Mouse (Mus musculus) MEL (cell line): ENCODE data around the gene Vrk2. TPM values are rescaled to one million over a fixed set of nuclear protein-coding genes. Genes with fewer than 3 reads are reported as not detected.

ENCODE experiments used
- DNase-seq: peaks from one replicate; pipeline ENCODE4 v3.0.0; 2011; ENCODE audit warnings: low read depth, low spot score
- H3K27ac ChIP-seq: 2 replicates; pipeline ENCODE4 v1.5.1; 2012; ENCODE audit warnings: low read depth, mild to moderate bottlenecking, control low read depth, low read length, moderate library complexity; ENCODE audit not compliant: control insufficient read depth
- H3K27me3 ChIP-seq, 2 experiments: fragments of 150-350 bp in 1 of 2; sonication (generic) in 1 of 2; 2 replicates each; pipeline ENCODE4 v1.6.1; 2012; ENCODE audit warnings: low read length in 2 of 2, mild to moderate bottlenecking in 2 of 2, improper control_type of control experiment in 1 of 2, moderate library complexity in 1 of 2; ENCODE audit not compliant: insufficient read depth in 2 of 2, control insufficient read depth in 1 of 2
- H3K36me3 ChIP-seq, 2 experiments: 2 replicates each; pipeline ENCODE4 v1.6.1; 2012 to 2014; ENCODE audit warnings: low read length in 2 of 2, improper control_type of control experiment in 1 of 2, inconsistent platforms in 1 of 2, mild to moderate bottlenecking in 1 of 2; ENCODE audit not compliant: insufficient read depth in 2 of 2, control insufficient read depth in 1 of 2
- H3K4me1 ChIP-seq, 2 experiments: fragments of 150-350 bp in 1 of 2; sonication (generic) in 1 of 2; 2 replicates each; pipeline ENCODE4 v1.6.1; 2012; ENCODE audit warnings: low read length in 2 of 2, improper control_type of control experiment in 1 of 2, mild to moderate bottlenecking in 1 of 2; ENCODE audit not compliant: insufficient read depth in 2 of 2, control insufficient read depth in 1 of 2
- H3K4me3 ChIP-seq, 2 experiments: fragments of 150-350 bp in 1 of 2; sonication (generic) in 1 of 2; 2 replicates each; pipeline ENCODE4 v1.5.1; 2012; ENCODE audit warnings: low read depth in 2 of 2, low read length in 2 of 2, mild to moderate bottlenecking in 2 of 2, moderate library complexity in 2 of 2, control low read depth in 1 of 2, improper control_type of control experiment in 1 of 2; ENCODE audit not compliant: control insufficient read depth in 1 of 2, insufficient read depth in 1 of 2
- H3K79me2 ChIP-seq: 2 replicates; pipeline ENCODE4 v1.6.1; 2012; ENCODE audit warnings: mild to moderate bottlenecking, low read length, moderate library complexity; ENCODE audit not compliant: control insufficient read depth, poor library complexity, insufficient read depth
- H3K9ac ChIP-seq: 2 replicates; pipeline ENCODE4 v1.6.1; 2012; ENCODE audit warnings: low read depth, mild to moderate bottlenecking, control low read depth, low read length, moderate library complexity; ENCODE audit not compliant: control insufficient read depth, poor library complexity, severe bottlenecking
- H3K9me3 ChIP-seq: fragments of 150-350 bp; sonication (generic); replicated peaks from 2 replicates; pipeline ENCODE4 v1.6.1; 2012; ENCODE audit warnings: mild to moderate bottlenecking, low read length, improper control_type of control experiment, moderate library complexity; ENCODE audit not compliant: insufficient read depth
- BHLHE40 ChIP-seq: IDR thresholded peaks from 2 replicates; pipeline ENCODE4 v1.6.1; 2012; ENCODE audit warnings: low read depth, mild to moderate bottlenecking, inconsistent platforms, low read length, improper control_type of control experiment, borderline replicate concordance
- CHD1 ChIP-seq: IDR thresholded peaks from 2 replicates; pipeline ENCODE4 v1.6.1; 2012; ENCODE audit warnings: low read depth, mild to moderate bottlenecking, inconsistent platforms, low read length, improper control_type of control experiment
- ELF1 ChIP-seq: IDR thresholded peaks from 2 replicates; pipeline ENCODE4 v1.6.1; 2014; ENCODE audit warnings: low read depth, mild to moderate bottlenecking, inconsistent platforms, low read length, improper control_type of control experiment, moderate library complexity
- EP300 ChIP-seq, 2 experiments: IDR thresholded peaks; 2 replicates each; pipeline ENCODE4 v1.6.1; 2011; ENCODE audit warnings: improper control_type of control experiment in 2 of 2, low read length in 2 of 2, low read depth in 1 of 2, mild to moderate bottlenecking in 1 of 2
- GABPA ChIP-seq: IDR thresholded peaks from 2 replicates; pipeline ENCODE4 v1.6.1; 2012; ENCODE audit warnings: low read depth, mild to moderate bottlenecking, inconsistent platforms, low read length, improper control_type of control experiment, moderate library complexity
- JUND ChIP-seq: IDR thresholded peaks from 2 replicates; pipeline ENCODE4 v1.6.1; 2011; ENCODE audit warnings: low read depth, mild to moderate bottlenecking, improper control_type of control experiment, low read length
- MAFK ChIP-seq: IDR thresholded peaks from 2 replicates; pipeline ENCODE4 v1.6.1; 2011; ENCODE audit warnings: low read depth, mild to moderate bottlenecking, low read length, improper control_type of control experiment, borderline replicate concordance
- MXI1 ChIP-seq: IDR thresholded peaks from 2 replicates; pipeline ENCODE4 v1.6.1; 2011; ENCODE audit warnings: mild to moderate bottlenecking, low read depth, low read length, improper control_type of control experiment
- MYB ChIP-seq: IDR thresholded peaks from 2 replicates; pipeline ENCODE4 v1.6.1; 2011; ENCODE audit warnings: mild to moderate bottlenecking, low read depth, low read length, improper control_type of control experiment
- NRF1 ChIP-seq: IDR thresholded peaks from 2 replicates; pipeline ENCODE4 v1.6.1; 2014; ENCODE audit warnings: low read depth, mild to moderate bottlenecking, inconsistent platforms, low read length, improper control_type of control experiment, moderate library complexity; ENCODE audit not compliant: poor library complexity, insufficient read depth, severe bottlenecking
- POLR2A ChIP-seq, 2 experiments: IDR thresholded peaks; 2 replicates each; pipeline ENCODE4 v1.6.1; 2011 to 2012; ENCODE audit warnings: low read length in 2 of 2, mild to moderate bottlenecking in 2 of 2, control low read depth in 1 of 2, improper control_type of control experiment in 1 of 2, low read depth in 1 of 2, moderate library complexity in 1 of 2; ENCODE audit not compliant: control insufficient read depth in 1 of 2, insufficient read depth in 1 of 2, poor library complexity in 1 of 2
- POLR2AphosphoS2 ChIP-seq: IDR thresholded peaks from 2 replicates; pipeline ENCODE4 v1.6.1; 2011; ENCODE audit warnings: low read length, improper control_type of control experiment
- RAD21 ChIP-seq: IDR thresholded peaks from 2 replicates; pipeline ENCODE4 v1.6.1; 2011; ENCODE audit warnings: mild to moderate bottlenecking, low read depth, low read length, improper control_type of control experiment
- SIN3A ChIP-seq: IDR thresholded peaks from 2 replicates; pipeline ENCODE4 v1.6.1; 2012; ENCODE audit warnings: low read length, improper control_type of control experiment, inconsistent platforms
- SMC3 ChIP-seq: IDR thresholded peaks from 2 replicates; pipeline ENCODE4 v1.6.1; 2011; ENCODE audit warnings: low read depth, low read length, improper control_type of control experiment
- UBTF ChIP-seq: IDR thresholded peaks from 2 replicates; pipeline ENCODE4 v1.6.1; 2012; ENCODE audit warnings: low read depth, mild to moderate bottlenecking, inconsistent platforms, low read length, improper control_type of control experiment, moderate library complexity, borderline replicate concordance; ENCODE audit not compliant: insufficient read depth
- USF1 ChIP-seq: IDR thresholded peaks from 2 replicates; pipeline ENCODE4 v1.6.1; 2014; ENCODE audit warnings: low read depth, mild to moderate bottlenecking, inconsistent platforms, low read length, improper control_type of control experiment, moderate library complexity
- USF2 ChIP-seq, 2 experiments: IDR thresholded peaks; 2 replicates each; pipeline ENCODE4 v1.6.1; 2011 to 2012; ENCODE audit warnings: improper control_type of control experiment in 2 of 2, low read length in 2 of 2, borderline replicate concordance in 1 of 2, inconsistent platforms in 1 of 2, low read depth in 1 of 2, mild to moderate bottlenecking in 1 of 2; ENCODE audit not compliant: insufficient read depth in 1 of 2
- ZKSCAN1 ChIP-seq: IDR thresholded peaks from 2 replicates; pipeline ENCODE4 v1.6.1; 2012; ENCODE audit warnings: low read depth, mild to moderate bottlenecking, inconsistent platforms, low read length, improper control_type of control experiment, moderate library complexity
- ZMIZ1 ChIP-seq: IDR thresholded peaks from 2 replicates; pipeline ENCODE4 v1.6.1; 2012; ENCODE audit warnings: low read depth, mild to moderate bottlenecking, inconsistent platforms, low read length, improper control_type of control experiment, moderate library complexity
- ZNF384 ChIP-seq: IDR thresholded peaks from 2 replicates; pipeline ENCODE4 v1.6.1; 2012; ENCODE audit warnings: low read depth, mild to moderate bottlenecking, inconsistent platforms, low read length, improper control_type of control experiment
- polyA plus RNA-seq, 2 experiments: library from polyadenylated mRNA; stranded (reverse) in 1 of 2; unstranded in 1 of 2; fragments of >175 nt in 1 of 2; fragments of >200 nt in 1 of 2; gene quantifications; 2 replicates each; pipeline versions ENCODE4 v1.2.1 to v1.2.4; 2012; ENCODE audit warnings: low replicate concordance in 2 of 2, low read depth in 1 of 2; ENCODE audit not compliant: insufficient read length in 2 of 2, insufficient read depth in 1 of 2, missing spikeins in 1 of 2
- total RNA-seq: library from RNA; depleted of rRNA; stranded (reverse); fragments of 300-350 nt; gene quantifications from 2 replicates; pipeline ENCODE4 v1.2.3, GENCODE M21; 2012

Gene Vrk2
- total and polyA plus RNA-seq, 3 experiments: 19.6 to 20.6 TPM; not detected in 1

- H3K27me3 ChIP-seq: no peaks in the 10 kb centered on the region
- no peaks in the 10 kb centered on the region for H3K79me2 ChIP-seq
- no peaks in the 10 kb centered on the region for H3K9me3 ChIP-seq
- DNase-seq: no peak
- TF ChIP-seq NRF1: no peak
- TF ChIP-seq, all 39 proteins: peak for 0
- Histone ChIP-seq H3K4me3 (no peak overlapping the region), H3K4me1 (peaks cover 0 to 2% of the 10 kb centered on the region in 2 experiments; a peak in 1 of 4 replicates), H3K27ac (no peak overlapping the region), H3K36me3 (peaks cover 5 to 8% of the 10 kb centered on the region in 2 experiments), H3K9ac (no peak overlapping the region)
These were observed 7.2 kb downstream of the Vrk2 start for GRCm38 (mm10) chr11:26586367-26587183.

- Histone ChIP-seq H3K36me3 (peaks cover 3 to 8% of the 10 kb centered on the region in 2 experiments), H3K9me3 (no peaks in the 10 kb centered on the region), H3K9ac (no peak overlapping the region), H3K4me1 (peaks cover 0 to 2% of the 10 kb centered on the region in 2 experiments; a peak in 1 of 4 replicates), H3K4me3 (no peak overlapping the region), H3K27me3 (no peaks in the 10 kb centered on the region), H3K79me2 (no peaks in the 10 kb centered on the region), H3K27ac (no peak overlapping the region)
- TF ChIP-seq MYB: no peak
- no peak for TF ChIP-seq JUND
- TF ChIP-seq ELF1: no peak
- TF ChIP-seq CHD1: no peak
- no peak for TF ChIP-seq GABPA
- no peak for TF ChIP-seq NRF1
- no peak for TF ChIP-seq ZNF384
- TF ChIP-seq UBTF: no peak
- TF ChIP-seq SIN3A: no peak
- no peak for DNase-seq
These were observed 8.1 kb downstream of the Vrk2 start for GRCm38 (mm10) chr11:26585409-26586366.

DNA sequence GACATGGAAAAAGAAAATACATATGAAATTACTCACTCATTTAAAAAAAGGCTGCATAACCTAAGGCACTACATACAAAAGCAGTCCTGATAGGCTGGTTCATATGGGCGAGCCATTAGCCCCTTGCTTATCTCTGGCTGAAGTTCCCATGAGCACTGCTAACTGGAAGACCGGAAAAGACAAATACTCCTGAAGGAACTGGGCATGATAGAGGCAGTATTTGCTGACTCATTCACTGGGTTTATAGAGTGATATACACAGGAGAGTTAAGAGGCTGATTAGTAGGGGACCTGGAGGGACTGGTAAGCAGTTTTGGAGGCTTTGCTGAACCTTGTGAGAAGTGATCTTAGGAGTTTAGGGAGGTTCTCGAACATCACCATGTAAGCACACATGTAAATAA, 42.2 kb downstream of the Vrk2 start:
- H3K36me3 ChIP-seq: peaks cover 6 to 13% of the 10 kb centered on the region in 2 experiments
- H3K4me3 ChIP-seq: no peak overlapping the region
- no peak overlapping the region for H3K27ac ChIP-seq
- no peaks in the 10 kb centered on the region for H3K79me2 ChIP-seq
- peaks cover 8 to 9% of the 10 kb centered on the region in 2 experiments for H3K4me1 ChIP-seq
- H3K27me3 ChIP-seq: no peaks in the 10 kb centered on the region
- no peaks in the 10 kb centered on the region for H3K9me3 ChIP-seq
- no peak overlapping the region for H3K9ac ChIP-seq
- peak; percentile 65 for DNase-seq
- peak; percentile 47 to 70; a peak in 3 of 4 replicates for TF ChIP-seq EP300 (IDR thresholded peaks at IDR 0.05; ENCODE audit: low read depth in 1 of 2, low read length in 2 of 2)
- no peak for TF ChIP-seq UBTF
- TF ChIP-seq MXI1: 0 out of 2 replicates have a peak, but pooled peaks have one; percentile 17
- TF ChIP-seq GABPA: peak; percentile 56; the same call in 1 of the 2 replicates
- no peak for TF ChIP-seq SMC3
- no peak for TF ChIP-seq POLR2AphosphoS2
- TF ChIP-seq MAFK: peak; percentile 65; the same call in 1 of the 2 replicates
- no peak for TF ChIP-seq BHLHE40
- no peak for TF ChIP-seq POLR2A (IDR thresholded peaks at IDR 0.05; ENCODE audit: control insufficient read depth in 1 of 2, insufficient read depth in 1 of 2, low read depth in 1 of 2, low read length in 2 of 2, poor library complexity in 1 of 2)
- TF ChIP-seq RAD21: no peak
- no peak for TF ChIP-seq USF1
- TF ChIP-seq JUND: no peak
- no peak for TF ChIP-seq ZMIZ1
- no peak for TF ChIP-seq USF2 (IDR thresholded peaks at IDR 0.05; ENCODE audit: borderline replicate concordance in 1 of 2, insufficient read depth in 1 of 2, low read depth in 1 of 2, low read length in 2 of 2)
- no peak for TF ChIP-seq ZKSCAN1
